In the genomic region with DNA sequence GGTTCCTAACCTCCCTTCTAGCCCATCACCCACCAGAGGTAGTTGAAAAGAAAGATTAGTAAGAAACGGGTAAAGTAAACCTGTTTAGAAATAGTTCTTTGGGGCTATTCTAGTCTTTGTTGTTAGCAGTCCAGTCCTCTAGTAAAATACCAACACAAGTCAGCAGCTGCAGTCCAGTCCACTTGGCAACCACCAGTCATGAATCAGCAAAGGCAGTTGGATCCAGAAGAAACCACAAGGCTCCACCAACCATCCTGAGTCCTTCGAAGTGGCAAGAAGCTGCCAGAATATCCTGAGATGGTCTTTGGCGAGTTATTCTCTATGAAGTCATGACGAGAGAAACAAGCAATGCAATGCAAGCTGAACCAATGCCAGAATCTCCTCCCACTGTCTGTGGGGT, we compare ENCODE assay signal across 14 mouse cellular contexts.
"Had no signal": no experiment of that assay in that cellular context is flagged by ENCODE, and none has a peak within 500 bp of the region (broad histone marks: within the 10 kb centered on the region; RNA-seq: fewer than 3 reads in every experiment).

No protein-coding gene starts in this region.

- H3K4me3 ChIP-seq: neural tube, embryonic 15.5 days; stomach, embryonic 15.5 days had no signal

- H3K27ac ChIP-seq: neural tube, embryonic 15.5 days had no signal

- DNase-seq: retina, postnatal 1 day; right cerebral cortex, adult 18-20 months; right cerebral cortex, postnatal 14 days; right cerebral cortex, postnatal 25 days; right cerebral cortex, postnatal 4 days; spleen, adult 18-20 months; thymus, adult 18-20 months; thymus, adult 2 months; thymus, postnatal 14 days; thymus, postnatal 25 days; thymus, postnatal 36 days; thymus, postnatal 4 days had no signal

- H3K4me2 ChIP-seq: neural tube, embryonic 15.5 days; stomach, embryonic 15.5 days had no signal

- H3K27me3 ChIP-seq: neural tube, embryonic 15.5 days; stomach, embryonic 15.5 days had no signal

- H3K9ac ChIP-seq: neural tube, embryonic 15.5 days; stomach, embryonic 15.5 days had no signal

- H3K36me3 ChIP-seq: neural tube, embryonic 15.5 days; stomach, embryonic 15.5 days had no signal

- H3K9me3 ChIP-seq: neural tube, embryonic 15.5 days; stomach, embryonic 15.5 days had no signal
